Mouse (Mus musculus) ES-Bruce4 (cell line): Measurements from ENCODE around the gene Mcemp1. TPM values are rescaled to one million over a fixed set of nuclear protein-coding genes. Genes with fewer than 3 reads are reported as not detected.

Experiments used
- H3K27ac ChIP-seq: 2 replicates; pipeline ENCODE4 v1.5.1; 2012; ENCODE audit warnings: low read length, inconsistent platforms; ENCODE audit not compliant: insufficient read depth
- H3K27me3 ChIP-seq: 2 replicates; pipeline ENCODE4 v1.6.1; 2012; ENCODE audit warnings: mild to moderate bottlenecking, low read length, inconsistent platforms; ENCODE audit not compliant: control insufficient read depth, poor library complexity, insufficient read depth, severe bottlenecking
- H3K36me3 ChIP-seq: 2 replicates; pipeline ENCODE4 v1.6.1; 2012; ENCODE audit warnings: inconsistent platforms, mild to moderate bottlenecking, low read length, moderate library complexity; ENCODE audit not compliant: control insufficient read depth, poor library complexity, insufficient read depth, severe bottlenecking
- H3K4me1 ChIP-seq: one replicate; pipeline ENCODE4 v1.8.1; 2011; ENCODE audit warnings: low read length; ENCODE audit not compliant: control insufficient read depth, insufficient read depth
- H3K4me3 ChIP-seq: 2 replicates; pipeline ENCODE4 v1.5.1; 2011; ENCODE audit warnings: low read depth, mild to moderate bottlenecking, low read length
- H3K9ac ChIP-seq: 2 replicates; pipeline ENCODE4 v1.6.1; 2012; ENCODE audit warnings: low read depth, mild to moderate bottlenecking, inconsistent platforms; ENCODE audit not compliant: poor library complexity, severe bottlenecking
- H3K9me3 ChIP-seq: replicated peaks from 2 replicates; pipeline ENCODE4 v1.6.1; 2012; ENCODE audit warnings: mild to moderate bottlenecking, low read length, inconsistent platforms; ENCODE audit not compliant: control insufficient read depth, poor library complexity, insufficient read depth, severe bottlenecking
- CTCF ChIP-seq: IDR thresholded peaks from one replicate; pipeline ENCODE4 v1.8.1; 2011; ENCODE audit warnings: low read depth, low read length
- EP300 ChIP-seq: IDR thresholded peaks from 2 replicates; pipeline ENCODE4 v1.6.1; 2011; ENCODE audit warnings: low read depth, low read length; ENCODE audit not compliant: insufficient read depth
- POLR2A ChIP-seq: IDR thresholded peaks from one replicate; pipeline ENCODE4 v1.8.1; 2011; ENCODE audit warnings: low read length; ENCODE audit not compliant: insufficient read depth
- polyA plus RNA-seq: library from polyadenylated mRNA; stranded (reverse); fragments of >200 nt; gene quantifications from 2 replicates; pipeline ENCODE4 v1.2.4, GENCODE M21; 2011; ENCODE audit warnings: low read depth; ENCODE audit not compliant: missing spikeins, insufficient read depth, insufficient read length

Gene Mcemp1
- polyA plus RNA-seq, 1 experiment = not detected

- no peak for TF ChIP-seq EP300
- TF ChIP-seq POLR2A = no peak
- TF ChIP-seq CTCF = no peak
- Histone ChIP-seq H3K27me3 (no peaks in the 10 kb centered on the region), H3K9ac (no peak overlapping the region), H3K27ac (no peak overlapping the region), H3K9me3 (no peaks in the 10 kb centered on the region), H3K36me3 (no peaks in the 10 kb centered on the region), H3K4me3 (no peak overlapping the region), H3K4me1 (no peaks in the 10 kb centered on the region)
These were observed 1.1 kb upstream of the Mcemp1 start for GRCm38 (mm10) chr8:3664405-3664804.

GRCm38 (mm10) chr8:3670388-3670787 is 4.8 kb downstream of the Mcemp1 start:
- TF ChIP-seq EP300 (no peak), POLR2A (no peak), CTCF (no peak)
- Histone ChIP-seq H3K9ac (no peak overlapping the region), H3K4me3 (no peak overlapping the region), H3K27me3 (no peaks in the 10 kb centered on the region), H3K4me1 (no peaks in the 10 kb centered on the region), H3K9me3 (no peaks in the 10 kb centered on the region), H3K36me3 (no peaks in the 10 kb centered on the region), H3K27ac (no peak overlapping the region)

GRCm38 (mm10) chr8:3671980-3672491 is 6.5 kb downstream of the Mcemp1 start, which contains the start of gene Fcor:
Gene Fcor (minus strand): TSS chr8:3672362.
- no peaks in the 10 kb centered on the region for H3K9me3 ChIP-seq
- no peaks in the 10 kb centered on the region for H3K4me1 ChIP-seq
- no peaks in the 10 kb centered on the region for H3K36me3 ChIP-seq
- TF ChIP-seq EP300 (0 out of 2 replicates have a peak, but pooled peaks have one; percentile 51), POLR2A (peak; percentile 32), CTCF (peak; percentile 97)
- H3K27ac ChIP-seq = peak within 1 kb of the TSS; percentile 67
- peak within 1 kb of the TSS; percentile 92 for H3K4me3 ChIP-seq
- H3K9ac ChIP-seq = peak within 1 kb of the TSS; percentile 52
- no peaks in the 10 kb centered on the region for H3K27me3 ChIP-seq

GRCm38 (mm10) chr8:3674671-3675070 is 9.1 kb downstream of the Mcemp1 start:
- Histone ChIP-seq H3K27me3 (no peaks in the 10 kb centered on the region), H3K9me3 (no peaks in the 10 kb centered on the region), H3K27ac (no peak overlapping the region), H3K36me3 (no peaks in the 10 kb centered on the region), H3K9ac (no peak overlapping the region), H3K4me3 (no peak overlapping the region), H3K4me1 (no peaks in the 10 kb centered on the region)
- no peak for TF ChIP-seq POLR2A
- no peak for TF ChIP-seq EP300
- TF ChIP-seq CTCF = no peak

GRCm38 (mm10) chr8:3676131-3676992 is 10.8 kb downstream of the Mcemp1 start, which contains the start of gene Trappc5:
Gene Trappc5 (plus strand): TSS chr8:3676299.
- no peaks in the 10 kb centered on the region for H3K4me1 ChIP-seq
- H3K27ac ChIP-seq = peak within 1 kb of the TSS; percentile 31; the same call in 1 of the 2 replicates
- H3K9ac ChIP-seq = peak within 1 kb of the TSS; percentile 92
- H3K36me3 ChIP-seq = peaks cover 11% of the 10 kb centered on the region
- TF ChIP-seq EP300 (0 out of 2 replicates have a peak, but pooled peaks have one; percentile 27), POLR2A (peak; percentile 27), CTCF (peak; percentile 86)
- H3K4me3 ChIP-seq = peak within 1 kb of the TSS; percentile 93
- H3K9me3 ChIP-seq = no peaks in the 10 kb centered on the region
- H3K27me3 ChIP-seq = no peaks in the 10 kb centered on the region

- H3K4me1 ChIP-seq = no peaks in the 10 kb centered on the region
- H3K9me3 ChIP-seq = no peaks in the 10 kb centered on the region
- peaks cover 11% of the 10 kb centered on the region for H3K36me3 ChIP-seq
- TF ChIP-seq POLR2A = no peak
- H3K9ac ChIP-seq = peak overlapping the region; percentile 92
- peak overlapping the region; percentile 93 for H3K4me3 ChIP-seq
- H3K27ac ChIP-seq = no peak overlapping the region; the same call in 1 of the 2 replicates
- no peaks in the 10 kb centered on the region for H3K27me3 ChIP-seq
These were observed 11.5 kb downstream of the Mcemp1 start for GRCm38 (mm10) chr8:3676993-3677579.
